Mouse (Mus musculus): ENCODE measurements around the gene Ngp. TPM values are rescaled to one million over a fixed set of nuclear protein-coding genes. Genes with fewer than 3 reads are reported as not detected.
"Not testable (repeated sequence)": the region's sequence is repeated elsewhere in the genome, so short reads cannot be mapped to it uniquely, and the experiment has no call there.

The Ngp gene
- total and polyA plus RNA-seq, 2 experiments, result 0.37 TPM; not detected in 1

- H3K9ac ChIP-seq (ENCODE audit: low read depth, low read length), result no peak overlapping the region
- no peaks in the 10 kb centered on the region for H3K36me3 ChIP-seq (ENCODE audit: control insufficient read depth, insufficient read depth, low read length)
- DNase-seq (ENCODE audit: extremely low read depth, low read depth, low spot score), result no peak
- peaks cover 23% of the 10 kb centered on the region; the same call in 1 of the 2 replicates for H3K79me2 ChIP-seq (ENCODE audit: control insufficient read depth, insufficient read depth, low read length)
- H3K27me3 ChIP-seq (ENCODE audit: control insufficient read depth, insufficient read depth, low read length), result no peaks in the 10 kb centered on the region
- no peaks in the 10 kb centered on the region for H3K4me1 ChIP-seq (ENCODE audit: control insufficient read depth, insufficient read depth, low read length)
- H3K4me3 ChIP-seq (ENCODE audit: insufficient read depth, low read depth, low read length), result no peak overlapping the region
- H3K27ac ChIP-seq (replicated peaks; ENCODE audit: insufficient read depth, low read depth, low read length), result no peak overlapping the region
- no peak for TF ChIP-seq POLR2A (IDR thresholded peaks at IDR 0.05; ENCODE audit: extremely low read depth, insufficient read depth, low read length)
- TF ChIP-seq CTCF (IDR thresholded peaks at IDR 0.05; ENCODE audit: low read depth, low read length), result no peak
- 82% methylated on average over 5 of the region's 5 CpGs for WGBS
Observed at GRCm38 (mm10) chr9:110400650-110401049, 18.9 kb upstream of the Ngp start.

GRCm38 (mm10) chr9:110402731-110403130, 16.8 kb upstream of the Ngp start:
- WGBS, result 58% methylated on average over 2 of the region's 2 CpGs
- H3K9ac ChIP-seq (ENCODE audit: low read depth, low read length), result no peak overlapping the region
- no peaks in the 10 kb centered on the region for H3K27me3 ChIP-seq (ENCODE audit: control insufficient read depth, insufficient read depth, low read length)
- H3K27ac ChIP-seq (replicated peaks; ENCODE audit: insufficient read depth, low read depth, low read length), result no peak overlapping the region
- H3K79me2 ChIP-seq (ENCODE audit: control insufficient read depth, insufficient read depth, low read length), result peaks cover 38% of the 10 kb centered on the region; the same call in 1 of the 2 replicates
- H3K4me3 ChIP-seq (ENCODE audit: insufficient read depth, low read depth, low read length), result no peak overlapping the region
- H3K4me1 ChIP-seq (ENCODE audit: control insufficient read depth, insufficient read depth, low read length), result peaks cover 5% of the 10 kb centered on the region
- H3K36me3 ChIP-seq (ENCODE audit: control insufficient read depth, insufficient read depth, low read length), result no peaks in the 10 kb centered on the region
- TF ChIP-seq POLR2A (IDR thresholded peaks at IDR 0.05; ENCODE audit: extremely low read depth, insufficient read depth, low read length) (no peak), CTCF (IDR thresholded peaks at IDR 0.05; ENCODE audit: low read depth, low read length) (no peak)
- DNase-seq (ENCODE audit: extremely low read depth, low read depth, low spot score), result peak; percentile 38

- H3K36me3 ChIP-seq (ENCODE audit: control insufficient read depth, insufficient read depth, low read length); H3K4me3 ChIP-seq (ENCODE audit: insufficient read depth, low read depth, low read length); H3K4me1 ChIP-seq (ENCODE audit: control insufficient read depth, insufficient read depth, low read length); H3K27me3 ChIP-seq (ENCODE audit: control insufficient read depth, insufficient read depth, low read length); H3K27ac ChIP-seq (replicated peaks; ENCODE audit: insufficient read depth, low read depth, low read length); DNase-seq (ENCODE audit: extremely low read depth, low read depth, low spot score); H3K9ac ChIP-seq (ENCODE audit: low read depth, low read length): not testable (repeated sequence)
- peaks cover 40% of the 10 kb centered on the region; the same call in 1 of the 2 replicates for H3K79me2 ChIP-seq (ENCODE audit: control insufficient read depth, insufficient read depth, low read length)
- 89% methylated on average over 4 of the region's 4 CpGs for WGBS
Observed at GRCm38 (mm10) chr9:110403240-110403639, 16.3 kb upstream of the Ngp start.

- no peak overlapping the region; the same call in 1 of the 2 replicates for H3K27ac ChIP-seq (replicated peaks; ENCODE audit: insufficient read depth, low read depth, low read length)
- H3K79me2 ChIP-seq (ENCODE audit: control insufficient read depth, insufficient read depth, low read length), result peaks cover 22% of the 10 kb centered on the region; the same call in 1 of the 2 replicates
- H3K27me3 ChIP-seq (ENCODE audit: control insufficient read depth, insufficient read depth, low read length), result no peaks in the 10 kb centered on the region
- DNase-seq (ENCODE audit: extremely low read depth, low read depth, low spot score), result no peak
- TF ChIP-seq CTCF (IDR thresholded peaks at IDR 0.05; ENCODE audit: low read depth, low read length) (no peak), POLR2A (IDR thresholded peaks at IDR 0.05; ENCODE audit: extremely low read depth, insufficient read depth, low read length) (no peak)
- H3K36me3 ChIP-seq (ENCODE audit: control insufficient read depth, insufficient read depth, low read length), result no peaks in the 10 kb centered on the region
- peak overlapping the region; percentile 84 for H3K9ac ChIP-seq (ENCODE audit: low read depth, low read length)
- peak overlapping the region; percentile 91 for H3K4me3 ChIP-seq (ENCODE audit: insufficient read depth, low read depth, low read length)
- peaks cover 5% of the 10 kb centered on the region for H3K4me1 ChIP-seq (ENCODE audit: control insufficient read depth, insufficient read depth, low read length)
- 1% methylated on average over 41 of the region's 41 CpGs for WGBS
Observed at GRCm38 (mm10) chr9:110407311-110408098, 12.0 kb upstream of the Ngp start.

GRCm38 (mm10) chr9:110408099-110408773, 11.3 kb upstream of the Ngp start, which contains the start of gene Ptpn23:
TSS of gene Ptpn23 (minus strand) at chr9:110408213.
- Histone ChIP-seq H3K36me3 (ENCODE audit: control insufficient read depth, insufficient read depth, low read length) (no peaks in the 10 kb centered on the region), H3K79me2 (ENCODE audit: control insufficient read depth, insufficient read depth, low read length) (peaks cover 22% of the 10 kb centered on the region; the same call in 1 of the 2 replicates), H3K4me1 (ENCODE audit: control insufficient read depth, insufficient read depth, low read length) (peaks cover 5% of the 10 kb centered on the region), H3K27me3 (ENCODE audit: control insufficient read depth, insufficient read depth, low read length) (no peaks in the 10 kb centered on the region), H3K4me3 (ENCODE audit: insufficient read depth, low read depth, low read length) (peak within 1 kb of the TSS; percentile 91), H3K27ac (replicated peaks; ENCODE audit: insufficient read depth, low read depth, low read length) (peak within 1 kb of the TSS; percentile 30), H3K9ac (ENCODE audit: low read depth, low read length) (peak within 1 kb of the TSS; percentile 84)
- no peak for TF ChIP-seq CTCF (IDR thresholded peaks at IDR 0.05; ENCODE audit: low read depth, low read length)
- TF ChIP-seq POLR2A (IDR thresholded peaks at IDR 0.05; ENCODE audit: extremely low read depth, insufficient read depth, low read length), result peak; percentile 16; the same call in 1 of the 2 replicates
- under 1% methylated on average over 39 of the region's 39 CpGs for WGBS
- DNase-seq (ENCODE audit: extremely low read depth, low read depth, low spot score), result peak; percentile 79
